Mouse (Mus musculus) frontal cortex, postnatal 14 days (tissue): ENCODE results near the gene Ttyh3.

ENCODE experiments used
- DNase-seq, 2 experiments: peaks; one replicate each; pipeline ENCODE4 v3.0.0; 2022; ENCODE audit warnings: low spot score in 2 of 2

The Ttyh3 gene

DNA sequence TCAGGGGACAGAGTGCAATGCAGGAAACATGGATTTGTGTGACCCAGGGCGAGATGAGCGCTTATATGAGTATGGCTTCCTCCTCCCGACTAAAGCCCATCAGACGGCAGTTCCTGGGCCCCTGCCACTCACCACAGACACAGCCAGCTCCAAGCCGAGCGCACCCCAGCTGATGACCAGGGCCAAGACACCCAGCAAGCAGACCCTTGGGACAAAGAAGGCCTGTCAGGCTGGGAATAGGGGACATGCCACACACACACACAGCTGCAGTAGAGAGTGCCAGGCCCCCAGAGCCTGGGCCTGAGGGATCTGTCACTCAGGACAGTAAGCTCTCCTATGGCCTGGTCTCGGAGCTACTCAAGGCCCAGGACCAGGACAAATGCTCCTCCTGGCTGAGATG, 15.4 kb downstream of the Ttyh3 start:
- no peak for DNase-seq

DNA sequence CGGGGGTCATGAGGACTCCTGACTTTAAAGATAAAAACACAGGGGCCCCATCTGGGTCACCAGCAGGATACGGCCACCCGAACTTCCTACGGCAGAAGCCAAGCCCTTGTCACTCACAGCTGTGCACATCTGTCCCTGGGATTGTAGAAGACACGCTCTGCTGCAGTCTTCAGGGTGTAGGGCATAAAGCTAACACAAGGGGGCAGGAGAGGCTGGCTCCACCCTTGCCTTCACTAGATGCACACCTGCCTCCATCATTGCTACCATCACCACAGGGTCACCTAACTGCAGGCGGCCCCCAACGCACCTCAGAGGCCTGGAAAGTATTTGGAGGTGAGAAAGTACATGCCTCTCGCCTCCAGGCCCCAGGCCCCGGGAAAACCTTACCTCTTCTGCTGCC, 19.8 kb downstream of the Ttyh3 start:
- no peak for DNase-seq

DNA sequence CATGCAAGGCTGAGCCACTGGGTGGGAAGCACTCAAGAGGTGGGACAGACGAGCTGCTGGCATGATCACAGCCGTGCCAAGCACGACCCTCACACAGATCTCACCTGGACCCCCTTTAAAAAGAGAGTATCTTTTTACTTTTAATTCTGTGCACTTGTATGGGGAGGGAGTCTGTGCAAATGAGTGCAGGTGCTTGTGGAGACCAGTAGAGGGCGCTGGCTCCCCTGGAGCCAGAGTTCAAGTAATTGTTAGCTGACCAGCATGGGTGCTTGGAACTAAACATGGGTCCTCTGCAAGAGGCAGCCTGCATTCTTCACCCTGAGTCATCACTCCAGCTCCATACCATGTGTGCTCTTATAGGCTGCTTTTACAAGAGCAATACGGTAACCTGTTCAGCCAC, 21.3 kb downstream of the Ttyh3 start:
- no peak for DNase-seq

DNA sequence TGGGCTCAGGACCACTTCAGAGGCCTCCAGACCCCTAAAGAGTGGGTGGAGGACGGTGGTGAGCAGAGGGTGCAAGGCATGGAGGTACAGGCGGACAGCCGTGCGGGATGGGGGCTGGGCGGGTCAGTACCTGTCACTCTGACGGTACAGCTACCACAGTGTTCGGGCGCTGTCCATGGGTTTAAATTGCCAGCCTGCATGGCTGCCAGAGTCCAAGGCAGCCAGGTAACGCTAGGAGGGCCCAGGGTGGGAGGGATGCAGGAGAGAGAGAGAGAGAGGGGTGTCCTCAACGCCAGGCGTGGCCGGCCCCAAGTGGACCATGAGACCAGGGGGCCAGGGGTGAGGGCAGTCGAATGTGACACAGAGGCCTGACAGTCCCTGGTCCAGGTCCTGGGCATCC, 23.9 kb downstream of the Ttyh3 start:
- DNase-seq, result no peak

DNA sequence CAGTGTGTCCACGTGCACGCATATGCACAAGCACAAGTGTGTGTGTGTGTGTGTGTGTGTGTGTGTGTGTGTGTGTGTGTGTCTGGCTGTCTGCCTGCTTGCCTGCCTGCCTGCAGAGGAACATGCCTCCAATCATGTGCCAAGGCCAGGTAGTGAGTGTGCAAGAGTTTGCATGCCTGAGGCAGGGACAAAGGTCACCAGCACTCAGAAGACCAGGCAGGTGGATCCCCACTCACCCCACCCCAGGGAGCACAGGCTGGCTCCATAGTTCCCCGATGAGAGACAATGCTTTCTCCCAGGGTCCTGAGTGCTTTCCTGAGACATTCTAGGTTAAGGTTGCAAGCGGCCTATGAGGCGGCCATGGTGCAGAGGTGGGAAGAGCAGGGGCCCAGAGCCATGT, 24.6 kb downstream of the Ttyh3 start:
- DNase-seq, result no peak

DNA sequence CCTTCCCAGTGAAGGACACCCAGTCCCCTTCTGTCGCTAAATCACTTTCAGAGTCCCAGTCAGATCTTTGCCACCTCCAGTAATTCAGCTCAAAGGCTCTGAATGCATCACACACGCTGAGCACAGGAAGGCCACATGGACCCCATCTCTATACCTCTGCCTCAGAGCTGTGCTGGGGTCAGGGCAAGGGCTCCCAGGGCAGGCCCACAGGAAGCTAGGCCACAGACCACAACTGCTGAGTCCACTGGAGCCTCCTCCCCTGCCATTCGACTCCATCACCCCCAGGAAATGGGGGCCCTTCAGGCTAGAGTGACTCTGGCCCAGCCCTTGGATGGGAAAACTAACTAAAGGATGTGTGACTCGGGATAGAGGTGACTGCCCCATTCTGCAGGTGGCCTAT, 25.0 kb downstream of the Ttyh3 start:
- no peak for DNase-seq

DNA sequence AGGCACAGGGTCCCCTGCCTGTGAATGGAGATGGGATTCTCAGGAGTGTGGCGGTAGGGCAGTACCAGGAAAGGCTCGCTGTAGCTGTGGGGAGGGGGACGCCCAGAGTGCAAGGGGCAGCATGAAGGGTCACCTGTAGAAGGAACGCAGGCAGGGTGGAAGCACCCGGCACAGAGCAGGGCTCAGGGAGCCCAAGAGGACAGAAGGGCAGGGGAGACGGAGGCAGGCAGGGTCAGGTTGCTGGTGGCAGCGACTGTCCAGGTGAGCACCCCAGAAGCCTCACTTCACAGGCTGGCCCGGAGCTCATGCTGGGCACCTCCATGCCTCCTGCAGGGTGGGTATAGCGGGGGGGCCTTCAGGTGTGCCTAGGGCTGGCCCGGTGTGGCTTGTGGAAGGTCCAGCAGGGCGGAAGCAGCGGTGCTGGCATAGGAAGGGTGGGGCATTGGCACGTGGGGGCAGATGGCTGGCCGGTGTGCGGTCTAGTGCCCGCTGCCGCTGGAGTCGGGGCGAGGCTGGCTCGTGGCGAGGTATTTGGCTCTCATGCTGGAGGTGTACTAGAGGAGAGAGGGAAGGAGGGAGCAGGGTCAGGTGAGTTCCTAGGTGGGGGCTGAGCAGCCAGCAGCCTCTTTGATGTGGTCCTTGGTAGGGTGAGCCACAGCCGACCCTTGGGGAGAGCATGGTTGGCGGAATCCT, 25.7 kb downstream of the Ttyh3 start:
- no peak for DNase-seq

DNA sequence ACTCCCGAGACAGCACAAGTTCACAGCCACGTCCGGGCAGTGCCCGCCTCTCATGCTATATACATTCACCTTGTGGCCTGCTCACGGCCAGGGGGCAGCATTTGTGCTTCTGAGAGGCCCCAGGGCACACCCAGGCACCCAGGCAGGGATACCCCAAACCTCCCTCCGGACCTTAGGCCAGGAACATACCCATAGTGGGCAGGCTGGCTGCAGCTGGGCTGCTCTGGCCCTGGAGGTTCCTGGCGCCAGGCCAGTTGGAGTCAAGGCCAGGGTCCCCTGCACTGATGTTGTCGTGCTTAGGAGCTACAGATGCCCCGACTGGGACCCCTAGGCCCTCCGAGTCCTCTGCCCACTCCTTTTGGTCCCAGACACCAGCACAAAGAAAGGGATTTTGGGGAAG, 27.3 kb downstream of the Ttyh3 start:
- no peak for DNase-seq

DNA sequence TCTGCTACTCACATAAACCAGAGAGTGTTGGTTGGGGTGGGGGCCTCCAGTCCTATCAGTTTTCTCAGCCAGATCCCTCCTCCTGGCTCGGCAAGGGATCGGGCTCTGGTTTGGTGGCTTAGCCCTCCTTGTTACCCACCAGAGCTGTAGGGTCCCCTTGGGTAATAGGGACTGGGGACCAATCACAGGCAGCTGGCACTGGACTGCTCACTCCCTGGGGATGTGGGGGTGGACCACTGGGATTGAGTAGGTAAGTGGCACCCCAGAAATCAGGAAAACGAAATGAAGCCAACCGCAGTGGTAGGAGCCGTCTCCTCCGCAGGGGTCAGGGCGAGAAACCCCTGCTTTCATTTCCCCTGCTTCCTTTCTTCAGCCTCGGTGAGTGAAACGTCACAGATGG, 27.7 kb downstream of the Ttyh3 start:
- DNase-seq, result no peak

DNA sequence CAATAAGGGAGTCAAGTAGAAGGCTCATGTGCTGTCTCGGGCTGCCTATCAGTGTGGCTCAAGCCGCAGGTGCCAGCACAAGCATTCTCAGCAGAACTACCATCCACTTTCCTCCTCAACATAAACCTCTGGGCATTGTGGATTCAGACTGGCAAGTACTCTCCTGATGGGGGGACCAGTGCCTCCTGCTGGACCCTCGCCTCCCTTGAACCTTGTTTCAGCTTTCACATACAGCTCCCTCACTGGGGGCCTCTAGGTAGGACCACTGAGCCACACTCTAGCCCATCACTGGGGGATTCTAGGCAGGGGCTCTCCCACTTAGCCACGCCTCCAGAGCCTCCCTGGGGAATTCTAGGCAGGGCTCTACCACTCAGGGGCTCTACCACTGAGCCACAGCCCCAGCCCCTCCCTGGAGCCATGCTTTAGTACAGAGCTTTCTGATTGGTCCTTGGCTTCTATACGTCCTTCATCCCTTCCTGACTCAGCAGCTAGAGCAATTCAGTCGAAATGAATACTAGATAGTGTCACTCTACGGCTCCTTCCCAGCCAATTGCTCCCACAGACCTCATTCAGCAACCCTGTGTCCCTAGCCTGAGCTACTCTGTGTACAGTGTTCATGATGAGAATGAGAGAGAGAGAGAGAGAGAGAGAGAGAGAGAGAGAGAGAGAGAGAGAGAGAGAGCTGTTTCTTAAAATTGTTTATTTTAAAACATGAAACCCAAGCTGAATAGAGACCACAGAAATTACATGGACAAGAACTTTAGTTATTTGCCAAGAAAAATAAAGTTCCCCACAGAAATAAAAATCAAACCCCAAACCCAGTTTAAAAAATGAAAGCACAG, 28.7 kb downstream of the Ttyh3 start:
- DNase-seq, result no peak

DNA sequence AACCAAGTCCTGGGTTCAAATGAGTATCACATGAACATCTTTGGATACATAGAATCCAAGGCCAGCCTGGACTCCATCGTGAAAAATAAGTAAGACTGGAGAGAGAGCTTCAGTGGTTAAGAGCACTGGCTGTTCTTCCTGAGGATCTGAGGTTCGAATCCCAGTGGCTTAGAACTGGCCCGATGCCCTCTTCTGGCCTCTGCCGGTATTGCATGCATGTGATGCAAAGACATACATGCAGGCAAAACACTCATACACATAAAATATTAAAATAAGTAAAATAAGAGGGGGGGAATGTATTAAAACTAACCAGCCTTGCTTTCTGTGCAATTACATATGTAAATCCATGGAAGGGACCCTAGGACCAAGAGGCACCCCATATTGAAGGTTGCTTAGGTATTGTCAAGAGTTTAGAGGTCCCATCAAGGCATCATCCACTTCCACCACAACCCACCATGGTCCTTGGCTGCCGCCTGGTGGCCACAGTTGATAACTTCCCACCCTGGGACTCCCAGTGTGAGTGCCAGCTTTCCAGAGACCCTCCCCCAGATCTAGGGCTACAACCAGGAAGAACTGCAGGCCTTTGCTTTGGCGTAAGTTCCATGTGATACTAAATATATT, 29.6 kb downstream of the Ttyh3 start:
- DNase-seq, result peak in 1 of 2 experiments; percentile 70

DNA sequence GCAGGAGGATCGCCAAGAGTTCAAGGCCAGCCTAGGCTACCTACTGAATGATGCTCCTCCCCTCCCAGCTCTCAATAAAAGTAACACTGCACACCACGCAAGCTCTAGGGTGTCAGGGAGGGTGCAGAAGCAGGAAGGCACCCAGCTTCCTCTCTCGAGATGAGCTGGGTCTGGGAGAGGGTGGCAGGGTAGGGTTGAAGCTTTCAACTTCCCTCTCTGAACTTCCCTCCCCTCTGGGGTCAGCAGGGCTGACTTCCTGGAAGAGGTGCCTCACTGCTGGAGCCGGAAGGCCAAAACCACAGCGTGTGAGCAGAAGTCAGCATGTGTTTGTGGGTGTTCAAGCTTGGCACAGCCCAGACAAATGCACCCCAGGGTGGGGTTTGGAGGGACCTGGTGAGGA, 31.1 kb downstream of the Ttyh3 start:
- no peak for DNase-seq

DNA sequence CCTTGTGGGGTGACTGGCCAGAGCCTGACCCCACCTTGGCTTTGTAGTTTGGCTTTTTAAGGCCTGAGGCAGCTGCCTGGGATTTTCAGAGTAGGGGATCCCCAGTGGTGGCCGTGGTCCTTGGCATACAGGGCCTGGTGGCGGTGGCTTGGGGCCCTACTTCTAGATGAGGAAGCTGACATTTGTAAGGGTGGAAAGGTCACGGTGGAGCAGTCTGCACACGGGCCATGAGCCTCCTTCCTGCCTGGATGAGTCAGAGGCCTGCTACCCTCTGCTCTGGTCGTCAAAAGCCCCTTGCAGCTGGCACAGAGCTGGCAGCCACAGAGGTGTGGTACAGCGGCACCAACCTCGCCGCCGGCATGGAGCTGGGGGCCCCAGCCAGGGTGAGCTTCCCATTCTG, 32.1 kb downstream of the Ttyh3 start:
- no peak for DNase-seq

DNA sequence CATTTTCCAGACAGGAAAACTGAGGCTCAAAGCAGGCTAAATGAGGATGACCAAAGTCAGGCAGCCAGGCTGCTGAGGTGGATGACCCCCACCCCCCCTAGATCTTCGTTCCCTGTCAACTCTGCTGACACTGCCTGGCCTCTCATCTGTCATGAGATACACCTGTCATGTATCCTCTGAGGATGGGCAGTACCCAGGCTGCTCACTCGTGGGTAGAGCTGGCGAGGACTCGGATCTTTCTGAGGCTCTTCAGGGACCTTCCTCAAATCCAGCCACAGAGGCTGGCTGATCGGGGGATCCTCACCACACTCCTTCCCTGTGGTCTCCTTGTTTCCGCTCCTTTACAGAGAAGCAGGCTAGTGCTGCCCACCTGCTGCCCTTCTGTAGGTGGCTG, 32.7 kb downstream of the Ttyh3 start:
- no peak for DNase-seq

DNA sequence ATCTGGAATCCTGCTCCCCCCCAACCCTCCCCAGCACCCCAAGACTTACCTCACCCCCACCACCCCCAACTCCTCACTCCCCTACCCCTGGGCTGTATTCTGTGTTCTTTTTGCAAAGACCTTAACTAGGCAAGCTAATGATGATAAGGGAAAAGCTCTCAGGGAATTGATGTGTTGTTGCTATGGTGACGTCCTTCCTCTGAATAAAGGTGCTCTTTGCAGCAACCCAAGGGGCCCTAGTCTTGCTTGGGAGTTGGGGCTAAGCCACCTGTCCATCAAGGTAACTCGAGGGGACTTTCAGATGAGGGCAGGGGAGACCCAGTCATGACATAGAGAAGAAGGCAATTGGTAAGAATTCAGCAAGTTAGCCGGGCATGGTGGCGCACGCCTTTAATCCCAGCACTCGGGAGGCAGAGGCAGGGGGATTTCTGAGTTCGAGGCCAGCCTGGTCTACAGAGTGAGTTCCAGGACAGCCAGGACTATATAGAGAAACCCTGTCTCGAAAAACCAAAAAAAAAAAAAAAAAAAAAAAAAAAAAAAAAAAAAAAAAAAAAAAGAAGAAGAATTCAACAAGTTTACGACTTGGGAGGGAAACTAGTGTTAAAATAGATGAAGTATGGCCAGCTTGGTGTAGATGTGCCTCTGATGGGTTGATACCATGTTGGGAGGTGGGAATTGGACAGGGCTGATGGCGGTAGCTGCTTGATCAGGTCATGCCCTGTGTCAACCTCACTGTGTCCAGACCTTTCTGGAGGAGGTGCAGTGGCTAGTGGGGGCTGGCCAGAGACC, 33.3 kb downstream of the Ttyh3 start:
- DNase-seq, result no peak

DNA sequence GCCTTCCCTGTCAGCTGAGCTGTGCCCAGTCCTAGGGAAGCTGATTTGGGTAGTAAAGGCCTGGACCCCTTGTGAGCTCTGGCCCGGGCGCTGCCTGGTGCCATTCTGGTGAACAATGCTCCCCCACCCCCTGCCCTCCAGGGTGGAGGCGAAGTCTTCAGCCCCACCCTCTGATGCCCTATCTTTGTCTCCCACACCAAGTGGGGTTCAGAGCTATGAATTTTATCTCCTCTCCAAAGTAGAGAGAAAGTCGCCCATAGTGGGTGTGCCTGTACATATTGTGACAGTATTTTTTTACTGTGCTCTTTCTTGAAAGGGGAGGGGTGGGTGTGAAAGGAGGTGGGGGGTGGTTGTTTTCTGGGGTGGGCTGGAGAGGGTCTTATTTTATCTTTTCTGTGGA, 34.0 kb downstream of the Ttyh3 start:
- no peak for DNase-seq

DNA sequence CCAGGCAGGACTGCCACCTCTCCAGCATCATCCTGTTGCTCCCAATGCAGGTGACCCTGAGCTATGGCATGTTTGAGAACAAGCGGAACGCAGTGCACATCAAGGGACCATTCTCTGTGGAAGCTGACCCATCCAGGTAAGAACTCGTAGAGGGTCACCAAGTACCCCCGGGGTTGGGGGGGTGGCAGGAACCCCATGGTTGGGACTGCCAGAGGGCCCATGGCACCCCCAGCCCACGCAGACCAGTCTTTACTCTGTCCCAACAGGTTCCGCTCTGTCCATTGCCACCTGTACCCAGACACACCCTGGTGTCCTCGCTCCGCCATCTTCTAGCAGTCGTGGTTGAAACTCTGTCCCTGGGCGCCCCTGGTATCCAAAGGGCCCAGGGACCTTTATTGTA, 34.7 kb downstream of the Ttyh3 start:
- DNase-seq, result no peak

DNA sequence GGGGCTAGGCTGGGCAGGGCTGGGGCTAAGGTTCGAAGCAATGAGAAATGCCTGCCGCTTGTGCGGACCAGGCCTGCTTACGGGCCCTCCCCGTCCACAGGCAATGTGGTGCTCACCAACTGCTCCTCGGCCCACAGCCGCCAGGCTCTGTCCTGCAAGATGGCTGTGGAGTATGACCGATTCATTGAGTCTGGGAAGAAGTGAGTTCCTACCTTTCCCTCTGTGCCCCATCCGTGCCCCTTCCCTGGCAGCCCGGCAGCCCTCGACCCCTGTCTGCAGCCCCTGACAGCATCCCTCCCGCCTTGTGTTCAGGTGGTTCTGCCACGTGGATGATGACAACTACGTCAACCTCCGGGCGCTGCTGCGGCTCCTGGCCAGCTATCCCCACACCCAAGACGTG, 36.6 kb downstream of the Ttyh3 start:
- DNase-seq, result no peak

DNA sequence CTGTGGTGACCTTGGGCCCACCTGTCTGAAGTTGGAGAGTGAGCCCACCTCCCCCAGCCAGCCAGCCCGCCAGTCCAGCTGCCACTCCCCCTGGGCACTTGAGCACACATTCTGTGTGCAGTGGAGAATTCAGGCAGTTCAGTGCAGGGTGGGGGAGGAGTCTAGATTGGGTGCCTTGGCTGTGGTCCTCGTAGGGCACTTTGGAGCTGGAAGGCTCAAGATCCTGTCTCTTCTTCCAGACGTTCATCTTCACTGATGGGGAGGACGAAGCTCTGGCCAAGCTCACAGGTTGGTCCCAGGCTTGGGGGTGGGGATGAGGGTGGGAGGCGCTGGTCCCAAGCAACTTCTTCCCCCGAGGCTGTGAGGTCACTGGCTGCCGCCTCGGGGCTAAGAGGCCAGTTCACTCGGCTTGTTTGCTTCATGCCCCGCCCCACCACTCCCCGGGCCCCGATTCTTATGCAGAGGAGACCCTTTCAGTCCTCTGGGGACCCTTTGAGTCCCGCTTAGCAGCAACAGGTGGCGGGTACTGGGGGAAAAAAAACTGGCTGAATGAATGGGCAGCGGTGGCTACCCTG, 37.1 kb downstream of the Ttyh3 start:
- DNase-seq, result no peak

DNA sequence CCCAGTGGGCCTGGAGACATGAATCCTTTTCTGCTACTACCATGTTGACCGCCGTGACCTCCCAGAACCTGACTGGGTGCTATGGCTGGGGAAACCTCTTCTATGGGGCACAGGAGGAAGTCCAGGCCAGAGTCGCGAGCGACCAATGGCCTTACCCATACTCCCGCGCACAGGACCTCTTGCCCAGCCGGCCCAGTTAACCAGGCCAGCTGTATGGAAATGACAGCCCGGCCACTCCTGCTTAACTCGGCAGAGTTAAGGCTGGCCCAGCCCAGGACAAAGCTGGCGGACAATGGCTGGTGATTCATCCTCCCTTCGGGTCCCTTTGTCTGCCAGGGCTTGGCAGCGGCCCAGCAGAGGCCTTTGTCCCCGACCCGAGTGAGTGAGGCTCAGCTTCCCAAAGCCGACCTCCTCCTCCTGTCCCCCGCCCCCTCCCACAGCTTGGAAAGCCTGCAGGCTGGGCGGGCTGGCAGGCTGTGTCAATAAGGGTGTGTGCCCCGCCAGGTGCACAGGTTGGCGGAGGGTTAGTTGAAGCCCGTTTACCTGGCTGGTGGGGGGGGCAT, 37.7 kb downstream of the Ttyh3 start:
- no peak for DNase-seq

DNA sequence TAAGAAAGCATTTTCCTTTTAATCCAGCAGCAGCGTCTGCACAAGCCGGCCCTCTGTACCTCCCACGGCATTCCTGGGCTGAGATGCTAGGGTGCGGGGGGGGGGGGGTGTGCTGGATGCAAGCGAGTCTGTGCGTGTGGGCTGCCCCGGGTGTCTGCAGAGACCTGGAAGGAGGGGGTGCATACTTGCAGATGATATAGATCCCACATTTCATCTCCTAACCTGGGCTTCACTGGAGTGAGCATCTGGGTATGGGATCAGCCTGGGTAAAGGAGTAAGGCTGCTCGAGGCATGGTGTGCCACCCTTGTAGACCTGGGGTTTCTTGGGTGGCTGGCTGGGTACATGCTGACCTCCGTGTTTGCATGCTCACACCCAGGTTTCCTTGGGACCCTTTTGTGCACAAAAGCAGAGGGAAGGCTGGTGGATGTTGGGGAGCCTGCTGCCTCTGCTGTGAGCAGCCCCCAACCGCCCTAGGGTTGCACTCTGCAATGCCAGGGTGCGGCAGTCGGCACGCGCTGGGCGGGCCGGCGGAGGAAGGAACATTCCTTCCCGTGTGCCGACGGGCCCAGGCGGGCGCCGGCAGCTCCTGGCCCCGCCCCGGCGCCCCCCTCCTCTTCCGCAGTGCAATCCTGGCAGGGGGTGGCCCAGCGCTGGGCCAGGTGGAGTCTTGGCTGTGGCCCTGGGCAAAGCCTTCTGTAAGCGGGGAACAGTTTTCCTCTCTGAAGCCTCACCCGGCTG, 38.4 kb downstream of the Ttyh3 start:
- DNase-seq, result no peak
